Mouse (Mus musculus): ENCODE results near the gene Cd86. TPM values are rescaled to one million over a fixed set of nuclear protein-coding genes. Genes with fewer than 3 reads are reported as not detected.

The Cd86 gene
- total RNA-seq, 1 experiment from 2014 or later = 18.0 TPM

DNA sequence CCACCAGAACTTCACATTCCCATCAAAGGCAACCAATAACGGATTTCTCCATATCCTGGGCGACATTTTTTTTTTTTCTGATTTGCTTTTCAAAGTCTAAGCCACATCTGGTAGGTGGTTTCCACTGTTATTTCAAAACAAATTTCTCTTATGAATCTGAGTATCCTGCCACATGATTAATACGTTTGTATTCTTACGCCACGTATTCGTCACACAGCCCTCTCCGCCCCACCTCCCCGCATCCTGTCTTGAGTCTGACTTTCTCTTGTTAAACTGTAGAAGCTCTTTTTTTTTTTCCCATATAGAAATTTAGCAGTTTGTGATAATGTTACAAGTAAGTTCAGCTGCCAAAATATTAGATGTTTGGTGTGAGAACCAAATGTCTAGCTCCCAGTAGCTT lies 33.7 kb downstream of the Cd86 start:
- ATAC-seq (replicated peaks in 1 of 2; ENCODE audit: insufficient read depth in 1 of 2, low FRiP score in 2 of 2, low TSS enrichment in 1 of 2, low read depth in 1 of 2, poor library complexity in 2 of 2, severe bottlenecking in 2 of 2) = no peak; a peak in 1 of 4 replicates

DNA sequence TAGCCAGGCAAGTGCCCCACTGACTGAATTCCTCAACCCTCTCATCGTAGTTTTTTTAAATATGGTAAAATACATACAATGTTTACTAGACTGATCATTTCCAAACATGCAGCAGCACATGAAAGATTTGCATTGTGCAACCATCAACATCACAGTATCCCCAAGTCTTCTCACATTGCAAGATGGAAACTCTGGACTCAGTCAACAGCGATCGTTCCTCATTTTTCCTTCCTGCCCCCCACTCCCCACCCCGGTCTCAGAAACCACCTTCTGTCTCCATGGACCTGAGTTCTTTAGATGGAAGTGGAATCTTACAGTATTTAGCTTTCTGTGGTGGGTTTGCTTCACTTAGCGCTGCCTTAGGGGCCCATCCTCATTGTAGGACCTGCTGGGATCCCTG lies 34.3 kb downstream of the Cd86 start:
- no peak for ATAC-seq (replicated peaks in 1 of 2; ENCODE audit: insufficient read depth in 1 of 2, low FRiP score in 2 of 2, low TSS enrichment in 1 of 2, low read depth in 1 of 2, poor library complexity in 2 of 2, severe bottlenecking in 2 of 2)

DNA sequence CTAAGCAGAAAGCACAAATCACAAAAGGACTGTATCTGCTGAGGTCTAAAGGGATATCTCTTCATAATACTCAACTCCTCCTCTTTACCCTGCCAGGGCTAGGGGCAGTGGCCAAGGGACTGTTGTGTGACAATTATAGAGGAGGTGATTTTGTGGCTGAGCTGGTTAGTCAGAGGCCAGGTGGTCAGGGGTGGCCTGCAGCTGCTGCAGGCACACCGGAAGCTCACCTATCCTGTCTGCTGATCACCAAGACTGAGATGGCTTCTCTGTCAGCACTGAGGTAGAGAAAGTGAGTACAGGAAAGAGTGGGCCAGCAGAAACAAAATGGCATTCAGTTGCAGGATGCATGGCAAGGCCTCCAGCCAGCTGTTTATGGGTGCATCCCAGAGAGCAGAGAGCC lies 38.1 kb downstream of the Cd86 start:
- no peak for ATAC-seq (replicated peaks in 1 of 2; ENCODE audit: insufficient read depth in 1 of 2, low FRiP score in 2 of 2, low TSS enrichment in 1 of 2, low read depth in 1 of 2, poor library complexity in 2 of 2, severe bottlenecking in 2 of 2)

DNA sequence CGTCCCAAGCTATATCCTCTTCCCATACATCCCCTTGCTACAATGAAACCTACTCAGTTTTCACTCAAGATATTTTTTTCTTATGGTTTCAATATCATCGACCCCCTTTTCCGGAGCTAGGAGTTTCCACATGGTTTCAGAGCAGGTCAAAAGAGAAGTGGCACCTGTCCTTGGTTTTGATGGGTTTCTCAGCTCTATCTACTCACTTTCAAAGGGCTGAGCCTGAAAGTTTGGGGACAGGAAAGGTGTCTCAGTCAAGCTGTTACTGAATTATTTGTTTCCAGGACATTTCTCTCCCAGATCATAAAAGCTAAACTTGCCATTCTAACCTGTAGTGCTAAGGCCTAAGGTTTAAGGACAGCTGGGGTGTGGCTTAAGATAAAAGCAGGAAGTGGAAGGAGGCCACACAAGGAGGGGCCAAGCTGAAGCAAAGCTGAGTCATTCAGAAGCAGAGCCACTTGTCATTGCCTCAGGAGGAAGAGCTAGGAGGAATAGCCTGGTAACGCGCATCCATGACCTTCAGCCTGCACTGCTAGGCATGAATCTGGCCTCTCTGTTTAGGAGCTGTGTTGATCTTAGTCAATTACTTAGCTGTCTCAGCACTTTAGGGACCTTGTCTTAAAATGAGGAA lies 39.2 kb downstream of the Cd86 start:
- ATAC-seq (replicated peaks in 1 of 2; ENCODE audit: insufficient read depth in 1 of 2, low FRiP score in 2 of 2, low TSS enrichment in 1 of 2, low read depth in 1 of 2, poor library complexity in 2 of 2, severe bottlenecking in 2 of 2) = peak; percentile 96

DNA sequence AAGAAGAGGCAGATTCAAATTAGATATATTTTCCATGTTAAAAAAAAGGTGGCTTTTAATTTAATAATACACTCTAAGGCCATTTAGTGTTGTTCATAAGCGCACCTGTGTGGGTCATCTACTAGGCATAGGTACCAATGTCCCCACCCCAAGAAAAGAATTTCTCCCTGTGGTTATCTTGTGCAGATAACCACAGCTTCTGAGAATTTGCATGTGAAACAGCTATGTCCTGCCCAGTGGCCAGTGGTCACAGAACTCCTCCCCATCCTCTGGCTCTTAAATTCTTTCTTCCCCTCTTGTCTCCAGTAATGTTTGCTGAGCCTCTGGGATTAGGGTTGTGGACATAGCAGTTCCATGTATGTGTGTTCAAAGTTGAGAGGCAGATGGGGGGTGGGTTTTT lies 40.0 kb downstream of the Cd86 start:
- ATAC-seq (replicated peaks in 1 of 2; ENCODE audit: insufficient read depth in 1 of 2, low FRiP score in 2 of 2, low TSS enrichment in 1 of 2, low read depth in 1 of 2, poor library complexity in 2 of 2, severe bottlenecking in 2 of 2) = no peak

DNA sequence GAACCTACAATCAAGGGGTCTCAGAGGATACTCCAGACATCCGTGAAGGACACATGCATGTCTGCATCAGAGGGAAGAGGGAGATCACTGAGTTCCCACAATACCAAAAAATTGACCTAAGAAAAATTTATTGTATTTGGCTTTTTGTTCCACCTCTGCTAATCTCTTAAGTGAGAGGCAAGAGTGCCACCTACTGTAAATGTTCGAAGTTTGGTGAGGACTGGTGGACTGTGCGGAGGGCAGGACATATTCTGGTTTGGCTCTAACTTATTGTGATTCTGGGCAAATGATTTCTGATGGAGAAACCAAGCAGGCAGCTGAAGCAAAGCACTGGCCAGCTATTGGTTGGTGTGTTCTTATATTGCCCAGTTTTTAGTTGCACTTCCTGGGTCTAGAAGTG lies 43.6 kb downstream of the Cd86 start:
- ATAC-seq (replicated peaks in 1 of 2; ENCODE audit: insufficient read depth in 1 of 2, low FRiP score in 2 of 2, low TSS enrichment in 1 of 2, low read depth in 1 of 2, poor library complexity in 2 of 2, severe bottlenecking in 2 of 2) = no peak

DNA sequence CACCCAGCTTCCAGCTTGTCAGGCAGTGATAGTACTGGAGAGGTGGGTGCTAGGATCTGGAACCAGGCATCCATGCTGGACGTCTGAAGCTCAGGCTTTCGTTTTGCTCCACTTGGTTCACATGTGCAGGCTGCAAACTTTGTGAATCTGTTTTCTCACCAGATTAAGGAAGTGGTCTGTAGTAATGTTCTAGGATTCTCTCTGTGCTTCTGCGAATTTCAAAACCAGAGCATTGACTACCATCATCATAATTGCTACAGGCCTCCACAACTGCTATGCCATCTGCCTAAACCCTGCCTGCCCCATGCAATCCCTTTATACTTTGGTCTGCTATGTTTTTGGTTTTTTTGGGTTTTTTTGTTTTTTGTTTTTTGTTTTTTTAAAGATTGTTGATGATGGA lies 44.8 kb downstream of the Cd86 start:
- ATAC-seq (replicated peaks in 1 of 2; ENCODE audit: insufficient read depth in 1 of 2, low FRiP score in 2 of 2, low TSS enrichment in 1 of 2, low read depth in 1 of 2, poor library complexity in 2 of 2, severe bottlenecking in 2 of 2) = no peak

DNA sequence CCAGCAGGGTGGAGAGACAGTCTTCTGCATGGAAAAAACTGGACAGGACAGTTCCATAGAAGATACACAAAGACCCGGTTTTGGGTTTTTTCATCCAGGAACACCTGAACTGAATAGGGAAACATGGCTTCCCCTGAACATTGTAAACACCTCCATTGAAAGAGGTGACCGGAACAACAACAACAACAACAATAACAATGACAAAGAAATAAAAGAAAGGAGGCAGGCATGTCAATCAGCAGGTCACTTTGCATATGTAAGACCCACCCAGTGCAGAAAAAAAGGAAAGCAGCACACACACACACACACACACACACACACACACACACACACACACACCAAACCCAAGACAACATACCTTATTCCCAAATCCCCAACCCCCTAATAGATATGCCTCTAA lies 52.2 kb downstream of the Cd86 start:
- no peak for ATAC-seq (replicated peaks in 1 of 2; ENCODE audit: insufficient read depth in 1 of 2, low FRiP score in 2 of 2, low TSS enrichment in 1 of 2, low read depth in 1 of 2, poor library complexity in 2 of 2, severe bottlenecking in 2 of 2)

DNA sequence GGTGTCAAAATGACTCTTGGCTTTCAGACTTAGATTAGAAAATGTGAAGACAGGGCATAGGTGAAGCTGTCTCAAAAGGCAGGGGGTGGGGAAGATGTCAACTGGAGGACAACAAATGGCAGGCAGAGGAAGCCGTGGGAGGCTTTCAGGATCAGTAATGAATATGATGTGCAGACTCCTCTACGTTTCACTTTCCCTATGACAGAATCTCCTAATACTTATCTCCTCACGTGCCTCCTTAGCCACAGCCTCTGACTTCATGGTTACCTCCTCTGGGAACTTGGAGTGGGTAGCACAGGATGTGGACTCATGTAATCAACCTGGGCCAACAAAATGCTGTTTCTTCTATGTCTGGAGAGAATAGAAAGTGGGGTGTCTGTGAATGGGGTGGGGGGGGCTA lies 63.2 kb downstream of the Cd86 start:
- ATAC-seq (replicated peaks in 1 of 2; ENCODE audit: insufficient read depth in 1 of 2, low FRiP score in 2 of 2, low TSS enrichment in 1 of 2, low read depth in 1 of 2, poor library complexity in 2 of 2, severe bottlenecking in 2 of 2) = no peak

DNA sequence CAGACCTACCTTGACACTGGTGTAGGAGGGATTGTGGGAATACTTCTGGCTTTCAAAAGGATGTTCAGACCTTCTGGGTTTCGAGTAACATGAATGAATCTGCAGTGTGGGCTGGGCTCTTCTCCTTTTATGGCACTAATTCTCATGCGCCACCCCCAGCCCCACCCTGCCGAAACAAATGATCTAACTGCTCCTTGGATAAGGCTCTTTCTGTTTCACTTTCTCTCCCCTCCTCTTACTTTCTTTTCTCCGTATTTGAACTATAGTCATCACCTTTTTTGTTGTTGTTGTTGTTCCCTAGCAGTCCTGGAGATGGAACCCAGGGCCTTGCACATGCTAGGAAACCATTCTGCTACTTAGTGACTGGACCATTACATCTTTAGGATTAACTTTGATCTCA lies 67.6 kb downstream of the Cd86 start:
- ATAC-seq (replicated peaks in 1 of 2; ENCODE audit: insufficient read depth in 1 of 2, low FRiP score in 2 of 2, low TSS enrichment in 1 of 2, low read depth in 1 of 2, poor library complexity in 2 of 2, severe bottlenecking in 2 of 2) = peak; percentile 85

DNA sequence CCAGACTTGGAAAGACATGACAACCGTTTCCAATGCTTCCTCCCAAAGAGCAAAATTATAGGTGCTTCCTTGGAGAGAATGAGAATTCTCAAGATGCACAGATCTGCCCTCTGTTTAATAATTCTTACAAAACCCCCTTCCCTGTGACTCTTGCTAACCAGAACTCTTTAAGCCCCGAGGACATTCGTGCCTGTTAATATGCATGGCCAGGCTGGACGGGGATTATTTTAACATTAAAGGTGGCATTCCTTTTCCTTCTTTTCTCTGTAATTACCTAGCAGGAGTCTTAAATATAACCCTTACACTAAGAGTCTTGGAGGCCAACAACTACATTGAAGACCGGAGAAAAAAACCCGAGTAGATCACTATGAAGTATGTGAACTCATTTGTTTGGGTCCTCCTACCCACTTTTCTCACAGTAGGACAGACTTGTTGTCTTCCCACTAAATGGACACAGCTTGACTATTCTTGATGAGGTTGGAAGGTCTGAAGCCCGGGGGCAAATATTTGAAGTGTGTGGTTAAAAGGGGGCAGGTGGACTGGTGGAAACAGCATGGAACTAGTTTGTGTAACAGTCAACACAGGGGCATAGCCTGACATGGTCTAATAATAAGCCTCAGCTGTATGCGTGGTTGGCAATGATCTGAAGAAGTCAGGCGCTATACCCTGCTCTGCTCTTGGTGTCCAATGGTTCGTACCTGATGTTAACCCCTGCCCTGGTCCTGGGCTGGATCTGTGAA lies 69.0 kb downstream of the Cd86 start:
- ATAC-seq (replicated peaks in 1 of 2; ENCODE audit: insufficient read depth in 1 of 2, low FRiP score in 2 of 2, low TSS enrichment in 1 of 2, low read depth in 1 of 2, poor library complexity in 2 of 2, severe bottlenecking in 2 of 2) = no peak

DNA sequence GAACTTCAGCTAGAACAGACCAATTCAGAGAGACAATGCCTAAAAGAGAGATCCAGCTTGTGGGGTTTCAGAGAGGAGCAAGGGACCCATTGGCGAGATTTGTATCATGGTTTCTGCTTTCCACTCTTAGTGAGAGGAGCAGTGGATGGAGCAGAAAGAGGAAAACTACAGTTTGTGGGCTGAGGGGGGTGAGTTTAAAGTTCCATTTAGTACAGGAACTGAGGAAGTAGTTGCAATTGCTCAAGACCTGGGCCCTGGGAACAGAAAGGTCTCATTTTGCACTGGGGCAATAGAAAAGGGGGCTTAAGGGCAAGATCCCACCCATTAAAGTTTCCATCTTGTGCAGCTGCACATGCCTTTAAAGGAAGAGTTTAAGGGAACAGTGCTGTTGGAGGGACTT lies 76.0 kb downstream of the Cd86 start:
- no peak for ATAC-seq (replicated peaks in 1 of 2; ENCODE audit: insufficient read depth in 1 of 2, low FRiP score in 2 of 2, low TSS enrichment in 1 of 2, low read depth in 1 of 2, poor library complexity in 2 of 2, severe bottlenecking in 2 of 2)

DNA sequence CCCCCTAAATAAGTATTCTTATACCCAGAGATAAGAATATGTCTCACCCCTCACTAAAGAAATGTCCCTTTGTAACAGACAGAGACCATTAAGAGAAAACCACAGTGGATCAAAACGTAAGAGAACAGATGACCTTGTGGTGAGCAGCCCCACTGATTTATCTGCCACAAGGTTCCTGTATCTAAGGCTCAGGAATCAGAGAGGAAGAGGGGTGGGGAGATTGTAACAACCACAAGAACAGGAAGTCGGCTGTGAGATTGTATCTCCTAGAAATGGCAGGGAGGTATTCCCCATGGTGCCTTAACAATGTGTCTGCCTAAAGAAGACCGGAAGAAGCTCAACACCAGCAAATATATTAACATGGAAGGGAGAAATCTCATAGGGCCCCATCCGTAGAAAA lies 77.9 kb downstream of the Cd86 start:
- ATAC-seq (replicated peaks in 1 of 2; ENCODE audit: insufficient read depth in 1 of 2, low FRiP score in 2 of 2, low TSS enrichment in 1 of 2, low read depth in 1 of 2, poor library complexity in 2 of 2, severe bottlenecking in 2 of 2) = peak; percentile 83 to 93

DNA sequence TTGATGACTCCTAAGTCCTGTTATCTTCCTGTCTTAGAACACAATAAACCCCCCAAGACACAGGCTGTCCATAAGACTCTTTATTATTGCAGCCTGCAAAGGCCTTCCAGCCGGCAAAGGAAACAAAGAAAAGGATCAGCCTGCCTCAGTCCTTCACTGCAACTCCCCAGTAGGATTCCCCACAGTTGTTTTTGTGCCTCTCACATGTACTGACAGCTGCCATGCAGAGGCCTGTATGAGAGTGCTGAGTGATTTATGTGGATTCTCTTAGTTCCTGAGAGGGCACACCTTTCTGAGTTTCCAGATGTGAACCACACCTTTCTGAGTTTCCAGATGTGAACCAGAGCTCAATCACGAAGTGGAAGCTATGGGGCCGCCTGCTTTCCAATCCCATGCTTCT lies 83.8 kb downstream of the Cd86 start:
- no peak for ATAC-seq (replicated peaks in 1 of 2; ENCODE audit: insufficient read depth in 1 of 2, low FRiP score in 2 of 2, low TSS enrichment in 1 of 2, low read depth in 1 of 2, poor library complexity in 2 of 2, severe bottlenecking in 2 of 2)

DNA sequence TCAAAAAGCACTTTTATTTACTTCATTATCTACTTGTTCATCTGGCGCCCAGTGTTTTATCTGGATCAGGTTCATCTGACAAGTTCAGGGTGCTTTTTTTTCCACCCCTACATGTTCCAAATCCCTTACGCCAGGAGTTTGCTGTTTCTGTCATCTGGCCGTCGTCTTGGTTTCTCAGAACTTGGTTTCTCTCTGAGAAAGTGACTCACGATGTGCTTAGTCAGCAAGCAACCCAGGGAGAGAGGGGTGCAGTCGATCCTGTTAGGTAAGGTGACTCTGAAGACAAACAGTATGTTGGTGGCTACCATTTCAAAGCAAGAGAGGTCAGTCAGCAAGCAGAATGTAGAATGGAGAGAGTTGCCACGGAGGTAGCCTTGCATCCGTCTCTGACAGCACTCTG lies 93.9 kb downstream of the Cd86 start:
- ATAC-seq (replicated peaks in 1 of 2; ENCODE audit: insufficient read depth in 1 of 2, low FRiP score in 2 of 2, low TSS enrichment in 1 of 2, low read depth in 1 of 2, poor library complexity in 2 of 2, severe bottlenecking in 2 of 2) = no peak

DNA sequence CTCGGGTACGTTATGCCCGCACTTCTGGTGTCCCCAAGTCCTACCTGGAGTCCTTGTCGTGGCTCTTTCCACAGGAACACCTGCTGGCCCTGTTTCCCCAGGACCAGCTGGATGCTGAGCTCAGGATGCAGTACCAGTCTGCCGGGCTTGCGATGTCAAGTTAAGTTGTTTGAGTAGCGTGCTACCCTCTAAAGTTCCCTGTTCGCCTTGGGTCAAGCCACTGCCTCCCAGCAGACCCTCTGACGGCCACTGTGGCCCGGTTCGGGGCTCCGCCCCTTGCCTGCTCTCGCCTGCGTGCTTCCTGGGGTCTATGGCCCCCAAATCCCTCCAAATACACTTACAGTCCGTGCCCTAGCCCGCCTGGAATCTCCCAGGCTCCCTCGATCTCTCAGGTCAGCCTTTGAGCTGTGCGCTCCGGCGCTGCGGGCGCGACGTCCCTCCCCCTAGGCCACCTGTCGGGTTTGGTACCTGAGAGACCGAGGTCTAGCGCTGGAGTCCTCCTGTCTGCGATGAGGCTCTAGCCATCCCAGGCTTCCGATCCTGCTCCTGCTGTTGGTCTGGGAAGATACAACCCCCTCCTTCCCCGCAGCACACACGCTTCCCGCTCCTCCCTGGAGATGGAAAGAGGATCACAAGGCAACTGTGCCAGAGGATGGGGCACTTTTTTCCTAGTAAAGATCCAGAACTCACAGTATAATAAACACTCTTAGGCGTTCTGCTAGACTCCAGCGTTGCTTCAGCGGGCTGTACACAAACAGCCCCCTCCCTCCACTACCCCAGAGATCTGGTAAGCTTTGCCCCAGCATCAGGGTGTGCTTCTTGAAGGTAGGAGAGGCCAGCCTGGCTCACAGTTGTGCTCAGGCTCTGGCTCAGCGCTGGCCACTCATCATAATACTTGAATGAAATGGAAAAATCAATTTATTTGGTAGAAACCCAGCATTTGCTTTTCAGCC lies 104.2 kb downstream of the Cd86 start, which contains the start of gene Casr:
Gene Casr (minus strand): TSS at position 756 of the 953 bp plus-strand sequence.
- ATAC-seq (replicated peaks in 1 of 2; ENCODE audit: insufficient read depth in 1 of 2, low FRiP score in 2 of 2, low TSS enrichment in 1 of 2, low read depth in 1 of 2, poor library complexity in 2 of 2, severe bottlenecking in 2 of 2) = 0 out of 4 replicates have a peak, but pooled peaks of 1 of the 2 experiments have one; percentile 22

DNA sequence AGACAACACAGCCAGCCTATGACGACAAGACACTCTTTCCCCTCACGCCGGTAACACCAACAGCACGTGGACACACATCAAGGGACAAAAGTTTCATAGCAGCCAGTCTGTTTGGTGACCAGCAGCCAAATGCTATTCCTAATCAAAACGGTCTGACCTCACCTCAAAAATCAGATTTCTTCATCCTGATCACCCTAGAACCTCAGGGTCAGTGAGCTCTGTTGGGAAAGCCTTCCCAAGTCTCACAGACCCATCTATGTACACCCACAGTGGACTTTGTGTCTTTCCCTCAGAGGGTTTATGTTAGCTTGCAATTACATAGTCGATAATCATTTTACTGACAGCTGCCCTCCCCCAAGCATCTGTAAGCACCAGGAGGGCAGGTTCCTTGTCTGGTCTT lies 106.3 kb downstream of the Cd86 start:
- no peak for ATAC-seq (replicated peaks in 1 of 2; ENCODE audit: insufficient read depth in 1 of 2, low FRiP score in 2 of 2, low TSS enrichment in 1 of 2, low read depth in 1 of 2, poor library complexity in 2 of 2, severe bottlenecking in 2 of 2)

DNA sequence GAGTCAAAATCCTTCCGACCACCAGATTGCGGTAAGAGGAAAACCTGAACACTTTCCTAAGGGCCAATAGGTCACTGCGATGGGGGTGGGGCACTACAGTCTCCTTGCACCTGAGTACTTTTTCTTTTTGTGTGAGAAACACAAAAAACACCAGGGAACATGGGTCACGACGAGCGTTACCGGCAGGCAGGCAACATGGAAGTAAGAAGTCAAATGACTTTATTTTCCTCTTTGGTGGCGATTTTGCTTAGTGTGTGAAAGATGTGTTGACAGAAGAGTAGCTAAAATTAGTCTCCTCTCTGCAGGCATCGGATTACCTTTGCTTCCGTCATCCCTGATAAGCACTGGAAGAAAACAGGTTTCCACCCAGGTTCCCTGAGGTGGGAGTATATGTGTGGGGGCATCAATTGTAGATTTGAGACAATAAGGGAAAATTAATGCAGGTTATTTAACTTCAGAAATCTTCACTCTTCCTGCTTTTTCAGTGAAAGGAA lies 110.2 kb downstream of the Cd86 start:
- no peak for ATAC-seq (replicated peaks in 1 of 2; ENCODE audit: insufficient read depth in 1 of 2, low FRiP score in 2 of 2, low TSS enrichment in 1 of 2, low read depth in 1 of 2, poor library complexity in 2 of 2, severe bottlenecking in 2 of 2)
